ENCODE assay signal across 8 mouse cellular contexts in genomic region chr11:95039766-95040165, GRCm38 (mm10). TPM values are rescaled to one million over a fixed set of nuclear protein-coding genes. Genes with fewer than 3 reads are reported as not detected.
DNase-seq lines count a peak whose midpoint lies in the region; ATAC-seq lines count a peak whose summit lies in the region.
"Had no signal": no experiment of that assay in that cellular context is flagged by ENCODE, and none has a peak within 500 bp of the region (broad histone marks: within the 10 kb centered on the region; RNA-seq: fewer than 3 reads in every experiment).

No protein-coding gene starts in this region.

- H3K9ac ChIP-seq in embryonic facial prominence, embryonic 15.5 days: peak overlapping the region; percentile 86; the same call in 1 of the 2 replicates
- H3K9ac ChIP-seq in kidney, embryonic 16.5 days (replicated peaks; ENCODE audit: low read length): peak overlapping the region; percentile 79
- no peak overlapping the region for H3K9ac ChIP-seq in stomach, embryonic 15.5 days

- no peaks in the 10 kb centered on the region for H3K9me3 ChIP-seq in megakaryocyte, embryonic 14.5 days
- H3K9me3 ChIP-seq in embryonic facial prominence, embryonic 15.5 days (replicated peaks): no peaks in the 10 kb centered on the region
- H3K9me3 ChIP-seq in kidney, embryonic 16.5 days (ENCODE audit: low read length): no peaks in the 10 kb centered on the region
- no peaks in the 10 kb centered on the region for H3K9me3 ChIP-seq in stomach, embryonic 15.5 days

- H3K4me1 ChIP-seq in megakaryocyte, embryonic 14.5 days: peaks cover 45% of the 10 kb centered on the region
- peaks cover 20% of the 10 kb centered on the region for H3K4me1 ChIP-seq in embryonic facial prominence, embryonic 15.5 days
- peaks cover 22% of the 10 kb centered on the region for H3K4me1 ChIP-seq in kidney, embryonic 16.5 days (ENCODE audit: insufficient read depth, low read length)
- H3K4me1 ChIP-seq in stomach, embryonic 15.5 days: peaks cover 24% of the 10 kb centered on the region

- peak overlapping the region; percentile 86 for H3K4me2 ChIP-seq in embryonic facial prominence, embryonic 15.5 days (replicated peaks)
- H3K4me2 ChIP-seq in kidney, embryonic 16.5 days (replicated peaks; ENCODE audit: low read depth, low read length): peak overlapping the region; percentile 74
- H3K4me2 ChIP-seq in stomach, embryonic 15.5 days: peak overlapping the region; percentile 88

- peaks cover 51% of the 10 kb centered on the region for H3K36me3 ChIP-seq in megakaryocyte, embryonic 14.5 days (replicated peaks; ENCODE audit: low read length)
- H3K36me3 ChIP-seq in embryonic facial prominence, embryonic 15.5 days: 0 out of 2 replicates have a peak, but pooled peaks cover 15% of the 10 kb centered on the region
- peaks cover 9% of the 10 kb centered on the region for H3K36me3 ChIP-seq in kidney, embryonic 16.5 days (ENCODE audit: insufficient read depth, low read length)
- no peaks in the 10 kb centered on the region; the same call in 1 of the 2 replicates for H3K36me3 ChIP-seq in stomach, embryonic 15.5 days

- ATAC-seq in megakaryocyte, adult 5-6 weeks (ENCODE audit: poor library complexity, severe bottlenecking): no peak
- no peak for ATAC-seq in embryonic facial prominence, embryonic 15.5 days (ENCODE audit: insufficient number of reproducible peaks, low FRiP score, low TSS enrichment, low read depth)
- ATAC-seq in kidney, embryonic 16.5 days (ENCODE audit: low FRiP score, low TSS enrichment): no peak
- ATAC-seq in stomach, embryonic 15.5 days (ENCODE audit: insufficient read depth, low FRiP score, low read depth): no peak
- ATAC-seq in inflammation-experienced regulatory T-cells, adult 6 months: no peak

- WGBS in embryonic facial prominence, embryonic 15.5 days: 72% methylated on average over 4 of the region's 4 CpGs
- WGBS in kidney, embryonic 16.5 days: 74% methylated on average over 4 of the region's 4 CpGs
- WGBS in stomach, embryonic 15.5 days: 83% methylated on average over 4 of the region's 4 CpGs

- H3K27ac ChIP-seq in embryonic facial prominence, embryonic 15.5 days (replicated peaks): no peak overlapping the region
- peak overlapping the region; percentile 84 for H3K27ac ChIP-seq in kidney, embryonic 16.5 days (ENCODE audit: low read length)
- H3K27ac ChIP-seq in stomach, embryonic 15.5 days: no peak overlapping the region

- H3K4me3 ChIP-seq in megakaryocyte, embryonic 14.5 days (replicated peaks): peak overlapping the region; percentile 97
- H3K4me3 ChIP-seq in embryonic facial prominence, embryonic 15.5 days (replicated peaks): peak overlapping the region; percentile 79
- peak overlapping the region; percentile 70 for H3K4me3 ChIP-seq in kidney, embryonic 16.5 days (ENCODE audit: low read length)
- H3K4me3 ChIP-seq in stomach, embryonic 15.5 days (replicated peaks): peak overlapping the region; percentile 88; the same call in 1 of the 2 replicates

- DNase-seq in gastrocnemius, postnatal 10 days: no peak

- peaks cover 66% of the 10 kb centered on the region for H3K27me3 ChIP-seq in megakaryocyte, embryonic 14.5 days (replicated peaks)
- no peaks in the 10 kb centered on the region for H3K27me3 ChIP-seq in embryonic facial prominence, embryonic 15.5 days
- H3K27me3 ChIP-seq in kidney, embryonic 16.5 days (ENCODE audit: insufficient read depth, low read length): no peaks in the 10 kb centered on the region
- no peaks in the 10 kb centered on the region for H3K27me3 ChIP-seq in stomach, embryonic 15.5 days (replicated peaks)

RNA-seq across cellular contexts. Expression of gene Pdk2, which starts 1.4 kb away (rescaled TPM):
- 35.1 and 38.6 TPM in 2 replicates for polyA plus RNA-seq in megakaryocyte, embryonic 14.5 days (2012; ENCODE audit: insufficient read depth, low replicate concordance)
- total RNA-seq in megakaryocyte, adult 5-6 weeks (2015): 4.5 and 6.3 TPM in 2 replicates
- total RNA-seq in megakaryocyte, adult 5-6 weeks (2017): 0.73 and 1.7 TPM in 2 replicates
- 33.7 and 41.8 TPM in 2 replicates for polyA plus RNA-seq in embryonic facial prominence, embryonic 15.5 days (2015; fragmentation: Nextera tagmentation; extraction: Ambion mirVana)
- 72.3 and 85.2 TPM in 2 replicates for polyA plus RNA-seq in kidney, embryonic 16.5 days (2015; fragmentation: Nextera tagmentation; extraction: Ambion mirVana)
- 30.2 and 35.1 TPM in 2 replicates for polyA plus RNA-seq in stomach, embryonic 15.5 days (2015; fragmentation: Nextera tagmentation; extraction: Ambion mirVana)
- total RNA-seq in gastrocnemius, postnatal 10 days (2021): 100 to 1,000 TPM; 345 to 347 TPM
- polyA plus RNA-seq in inflammation-experienced regulatory T-cells, adult 6 months (2017; shearing (Covaris generic)): 1 to 10 TPM; 2.4 to 9.2 (median 8.2) TPM

RNA-seq across cellular contexts. Expression of gene Samd14, which starts 30.1 kb away (rescaled TPM):
- polyA plus RNA-seq in megakaryocyte, embryonic 14.5 days (2012; ENCODE audit: insufficient read depth, low replicate concordance): 775 and 2,394 TPM in 2 replicates
- total RNA-seq in megakaryocyte, adult 5-6 weeks (2015): 0.74 and 1.0 TPM in 2 replicates
- 0.18 and 0.69 TPM in 2 replicates for total RNA-seq in megakaryocyte, adult 5-6 weeks (2017)
- 29.7 and 33.9 TPM in 2 replicates for polyA plus RNA-seq in embryonic facial prominence, embryonic 15.5 days (2015; fragmentation: Nextera tagmentation; extraction: Ambion mirVana)
- polyA plus RNA-seq in kidney, embryonic 16.5 days (2015; fragmentation: Nextera tagmentation; extraction: Ambion mirVana): 19.2 and 21.2 TPM in 2 replicates
- 19.8 and 21.1 TPM in 2 replicates for polyA plus RNA-seq in stomach, embryonic 15.5 days (2015; fragmentation: Nextera tagmentation; extraction: Ambion mirVana)
- 1 to 10 TPM; 3.5 to 6.1 TPM for total RNA-seq in gastrocnemius, postnatal 10 days (2021)
- polyA plus RNA-seq in inflammation-experienced regulatory T-cells, adult 6 months (2017; shearing (Covaris generic)): under 1 TPM; 0.18 to 0.61 (median 0.46) TPM

RNA-seq across cellular contexts. Expression of gene Itga3, which starts 36.8 kb away (rescaled TPM):
- polyA plus RNA-seq in megakaryocyte, embryonic 14.5 days (2012; ENCODE audit: insufficient read depth, low replicate concordance): 0.08 TPM in 1 of 2 replicates, not detected in the other
- 0.09 TPM in 1 of 2 replicates, not detected in the other for total RNA-seq in megakaryocyte, adult 5-6 weeks (2015)
- 0.24 TPM in 1 of 2 replicates, not detected in the other for total RNA-seq in megakaryocyte, adult 5-6 weeks (2017)
- polyA plus RNA-seq in embryonic facial prominence, embryonic 15.5 days (2015; fragmentation: Nextera tagmentation; extraction: Ambion mirVana): 9.5 and 11.3 TPM in 2 replicates
- polyA plus RNA-seq in kidney, embryonic 16.5 days (2015; fragmentation: Nextera tagmentation; extraction: Ambion mirVana): 25.5 and 25.8 TPM in 2 replicates
- 23.8 and 24.1 TPM in 2 replicates for polyA plus RNA-seq in stomach, embryonic 15.5 days (2015; fragmentation: Nextera tagmentation; extraction: Ambion mirVana)
- total RNA-seq in gastrocnemius, postnatal 10 days (2021): 1 to 10 TPM; 3.4 to 4.6 TPM
- polyA plus RNA-seq in inflammation-experienced regulatory T-cells, adult 6 months (2017; shearing (Covaris generic)): 1 to 10 TPM in 2 of 3 experiments, under 1 TPM in 1; 0.93 to 2.2 (median 1.0) TPM
- total RNA-seq: granulocyte monocyte progenitor cell, adult 5-6 weeks had no signal

RNA-seq across cellular contexts. Expression of gene Ppp1r9b, which starts 48.9 kb away (rescaled TPM):
- 211 and 280 TPM in 2 replicates for polyA plus RNA-seq in megakaryocyte, embryonic 14.5 days (2012; ENCODE audit: insufficient read depth, low replicate concordance)
- total RNA-seq in megakaryocyte, adult 5-6 weeks (2015): 73.7 and 76.7 TPM in 2 replicates
- total RNA-seq in megakaryocyte, adult 5-6 weeks (2017): 155 and 158 TPM in 2 replicates
- 11.0 and 12.8 TPM in 2 replicates for polyA plus RNA-seq in embryonic facial prominence, embryonic 15.5 days (2015; fragmentation: Nextera tagmentation; extraction: Ambion mirVana)
- polyA plus RNA-seq in kidney, embryonic 16.5 days (2015; fragmentation: Nextera tagmentation; extraction: Ambion mirVana): 9.9 and 10.7 TPM in 2 replicates
- polyA plus RNA-seq in stomach, embryonic 15.5 days (2015; fragmentation: Nextera tagmentation; extraction: Ambion mirVana): 10.3 TPM in 2 replicates
- total RNA-seq in gastrocnemius, postnatal 10 days (2021): 10 to 100 TPM; 46.8 to 54.9 TPM
- 10 to 100 TPM; 19.1 to 24.8 (median 24.8) TPM for polyA plus RNA-seq in inflammation-experienced regulatory T-cells, adult 6 months (2017; shearing (Covaris generic))

Comparison
In these comparisons a context has a peak if more than half of its experiments do, and no peak if none do; other contexts are left out.
1. RNA of gene Samd14, which starts 30.1 kb away (polyA plus RNA-seq): 775 to 2,394 TPM in megakaryocyte, embryonic 14.5 days; 29.7 to 33.9 TPM in embryonic facial prominence, embryonic 15.5 days, 19.8 to 21.1 TPM in stomach, embryonic 15.5 days, 19.2 to 21.2 TPM in kidney, embryonic 16.5 days and 0.18 to 0.61 TPM in inflammation-experienced regulatory T-cells, adult 6 months; every median in the first group is over 10 times any median in the second.
2. Peak in every context shown above with its lines, with median percentiles within 50 percentile points of each other: H3K4me3 ChIP-seq and H3K4me2 ChIP-seq.